Mouse (Mus musculus) embryonic facial prominence, embryonic 13.5 days (tissue): ENCODE measurements around the gene Fnbp1l. TPM values are rescaled to one million over a fixed set of nuclear protein-coding genes. Genes with fewer than 3 reads are reported as not detected.

Experiments
- ATAC-seq: fragments of 200-750 bp; cut with Nextera tagmentation; 2 replicates; pipeline ENCODE4 v1.8.0; 2017; ENCODE audit warnings: low read depth; ENCODE audit not compliant: insufficient number of reproducible peaks, insufficient read depth, low FRiP score, low TSS enrichment
- H3K27ac ChIP-seq: fragments of 300-500 bp; sonication (generic); 2 replicates; pipeline ENCODE4 v1.5.1; 2015; ENCODE audit warnings: moderate library complexity, mild to moderate bottlenecking, inconsistent platforms
- H3K27me3 ChIP-seq: fragments of 300-500 bp; sonication (generic); 2 replicates; pipeline ENCODE4 v1.6.1; 2015; ENCODE audit warnings: mild to moderate bottlenecking, inconsistent platforms
- H3K36me3 ChIP-seq: fragments of 300-500 bp; sonication (generic); 2 replicates; pipeline ENCODE4 v1.6.1; 2015; ENCODE audit warnings: mild to moderate bottlenecking, inconsistent platforms
- H3K4me1 ChIP-seq: fragments of 300-500 bp; sonication (generic); 2 replicates; pipeline ENCODE4 v1.6.1; 2015; ENCODE audit warnings: inconsistent platforms
- H3K4me2 ChIP-seq: fragments of 300-500 bp; sonication (generic); 2 replicates; pipeline ENCODE4 v1.6.1; 2015; ENCODE audit warnings: moderate library complexity, mild to moderate bottlenecking, inconsistent platforms
- H3K4me3 ChIP-seq: fragments of 300-500 bp; sonication (generic); 2 replicates; pipeline ENCODE4 v1.5.1; 2015; ENCODE audit warnings: mild to moderate bottlenecking, inconsistent platforms
- H3K9ac ChIP-seq: fragments of 300-500 bp; sonication (generic); 2 replicates; pipeline ENCODE4 v1.6.1; 2015; ENCODE audit warnings: mild to moderate bottlenecking, inconsistent platforms
- H3K9me3 ChIP-seq: fragments of 300-500 bp; sonication (generic); 2 replicates; pipeline ENCODE4 v1.6.1; 2016; ENCODE audit warnings: inconsistent platforms
- WGBS: fragments of 180-500 bp; shearing (Covaris S2); methylation state at CpG from one replicate; pipeline ENCODE4 v1.1.7; 2015; ENCODE audit warnings: mixed read lengths; 5-methylcytosine and 5-hydroxymethylcytosine counted together
- polyA plus RNA-seq: library from polyadenylated mRNA; unstranded; fragments of >200 nt; fragmentation: Nextera tagmentation; extraction: Ambion mirVana; gene quantifications from 2 replicates; pipeline ENCODE4 v1.2.1, GENCODE M21; 2015

The Fnbp1l gene
- polyA plus RNA-seq, 1 experiment from 2014 or later, result 62.3 TPM

- Histone ChIP-seq H3K4me1 (peaks cover 36% of the 10 kb centered on the region), H3K36me3 (peaks cover 9% of the 10 kb centered on the region; the same call in 1 of the 2 replicates), H3K27ac (no peak overlapping the region), H3K27me3 (peaks cover 3% of the 10 kb centered on the region; the same call in 1 of the 2 replicates), H3K4me3 (no peak overlapping the region), H3K9ac (no peak overlapping the region), H3K4me2 (no peak overlapping the region), H3K9me3 (no peaks in the 10 kb centered on the region)
- 47% methylated on average over 11 of the region's 11 CpGs for WGBS
- no peak for ATAC-seq
These were observed 109.8 kb downstream of the Fnbp1l start for GRCm38 (mm10) chr3:122509534-122510239.

DNA sequence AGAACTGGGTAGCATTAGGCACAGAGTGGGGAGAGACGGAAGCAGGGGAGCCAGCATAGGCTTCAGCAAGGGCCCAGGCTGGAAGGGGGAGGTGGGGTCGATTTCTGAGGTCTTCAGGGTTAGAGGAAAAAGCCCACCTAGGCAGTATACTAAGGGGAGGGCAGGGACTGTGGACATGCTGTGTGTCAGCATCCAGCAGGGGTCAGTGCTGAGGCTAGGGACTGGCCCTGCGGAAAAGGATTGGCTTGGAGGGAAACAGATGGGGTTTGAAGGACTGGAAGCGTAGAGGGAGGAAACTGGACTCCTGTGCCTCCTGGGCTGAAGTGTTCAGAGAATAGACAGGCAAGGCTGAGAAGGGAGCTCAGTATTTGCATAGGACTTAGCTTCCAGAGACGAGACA, 110.4 kb downstream of the Fnbp1l start:
- H3K4me2 ChIP-seq, result no peak overlapping the region
- ATAC-seq, result no peak; the same call in 1 of the 2 replicates
- no peak overlapping the region for H3K4me3 ChIP-seq
- H3K9ac ChIP-seq, result no peak overlapping the region
- H3K4me1 ChIP-seq, result peaks cover 40% of the 10 kb centered on the region
- H3K27ac ChIP-seq, result no peak overlapping the region; the same call in 1 of the 2 replicates
- 27% methylated on average over 5 of the region's 5 CpGs for WGBS
- H3K27me3 ChIP-seq, result peaks cover 3% of the 10 kb centered on the region; the same call in 1 of the 2 replicates
- H3K9me3 ChIP-seq, result no peaks in the 10 kb centered on the region
- H3K36me3 ChIP-seq, result peaks cover 9% of the 10 kb centered on the region; the same call in 1 of the 2 replicates

- no peak for ATAC-seq
- Histone ChIP-seq H3K4me3 (no peak overlapping the region), H3K36me3 (peaks cover 6% of the 10 kb centered on the region; the same call in 1 of the 2 replicates), H3K27ac (no peak overlapping the region), H3K9ac (no peak overlapping the region), H3K4me2 (no peak overlapping the region), H3K4me1 (peaks cover 40% of the 10 kb centered on the region), H3K27me3 (peaks cover 3% of the 10 kb centered on the region; the same call in 1 of the 2 replicates), H3K9me3 (no peaks in the 10 kb centered on the region)
- 97% methylated on average over 14 of the region's 14 CpGs for WGBS
These were observed 111.7 kb downstream of the Fnbp1l start for GRCm38 (mm10) chr3:122507826-122508225.

GRCm38 (mm10) chr3:122506343-122506916, 113.1 kb downstream of the Fnbp1l start:
- no peaks in the 10 kb centered on the region for H3K9me3 ChIP-seq
- ATAC-seq, result no peak
- no peak overlapping the region for H3K27ac ChIP-seq
- H3K36me3 ChIP-seq, result no peaks in the 10 kb centered on the region
- H3K4me3 ChIP-seq, result no peak overlapping the region
- peaks cover 3% of the 10 kb centered on the region; the same call in 1 of the 2 replicates for H3K27me3 ChIP-seq
- peaks cover 39% of the 10 kb centered on the region for H3K4me1 ChIP-seq
- H3K4me2 ChIP-seq, result no peak overlapping the region
- WGBS, result 54% methylated on average over 10 of the region's 10 CpGs
- H3K9ac ChIP-seq, result no peak overlapping the region

DNA sequence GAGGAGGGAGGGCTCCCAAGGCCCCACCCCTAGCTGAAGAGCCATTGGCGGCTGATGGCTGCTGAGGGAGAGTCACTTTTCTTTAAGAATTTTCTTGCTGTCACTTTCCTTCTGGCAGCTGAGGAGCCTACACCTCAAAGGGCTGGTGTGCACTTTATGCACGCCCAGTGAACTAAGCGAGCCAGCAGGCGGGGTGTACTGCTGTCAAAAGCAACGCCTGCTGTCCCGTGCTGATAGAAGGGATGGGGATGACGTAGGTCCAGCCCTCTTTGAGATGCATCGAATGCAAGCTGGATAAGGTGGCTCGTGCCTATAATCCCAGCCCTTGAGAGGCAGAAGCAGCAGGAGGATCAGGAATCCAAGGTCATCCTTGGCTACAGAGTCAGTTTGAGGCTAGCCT, 118.6 kb downstream of the Fnbp1l start:
- Histone ChIP-seq H3K9me3 (no peaks in the 10 kb centered on the region), H3K9ac (no peak overlapping the region), H3K36me3 (no peaks in the 10 kb centered on the region), H3K4me2 (no peak overlapping the region), H3K4me1 (peaks cover 36% of the 10 kb centered on the region), H3K27ac (no peak overlapping the region), H3K4me3 (no peak overlapping the region), H3K27me3 (peaks cover 7% of the 10 kb centered on the region; the same call in 1 of the 2 replicates)
- 93% methylated on average over 9 of the region's 9 CpGs for WGBS
- no peak for ATAC-seq

DNA sequence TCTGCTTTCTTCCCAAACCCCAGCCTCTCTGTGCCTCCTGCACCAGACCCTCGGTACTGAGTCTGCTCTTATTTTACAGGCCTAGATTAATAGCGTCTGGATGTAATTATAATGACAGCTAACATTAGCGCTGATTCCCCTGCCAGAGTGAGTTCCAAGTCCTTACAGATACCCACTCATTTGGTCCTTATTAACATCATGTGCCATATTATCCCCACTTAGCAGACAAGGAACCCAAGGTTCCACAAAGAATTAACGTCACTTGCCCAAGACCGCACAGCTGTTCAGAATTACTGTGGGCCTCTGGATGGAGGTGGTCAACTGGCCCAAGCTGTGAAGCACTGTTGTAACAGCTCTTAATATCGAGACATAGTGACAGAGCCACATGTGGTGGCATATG, 119.9 kb downstream of the Fnbp1l start:
- ATAC-seq, result no peak
- Histone ChIP-seq H3K4me2 (no peak overlapping the region), H3K27ac (peak overlapping the region; percentile 61), H3K4me3 (no peak overlapping the region), H3K9ac (no peak overlapping the region), H3K9me3 (no peaks in the 10 kb centered on the region), H3K4me1 (peaks cover 38% of the 10 kb centered on the region), H3K27me3 (peaks cover 7% of the 10 kb centered on the region; the same call in 1 of the 2 replicates), H3K36me3 (no peaks in the 10 kb centered on the region)
- WGBS, result 22% methylated on average over 6 of the region's 6 CpGs

DNA sequence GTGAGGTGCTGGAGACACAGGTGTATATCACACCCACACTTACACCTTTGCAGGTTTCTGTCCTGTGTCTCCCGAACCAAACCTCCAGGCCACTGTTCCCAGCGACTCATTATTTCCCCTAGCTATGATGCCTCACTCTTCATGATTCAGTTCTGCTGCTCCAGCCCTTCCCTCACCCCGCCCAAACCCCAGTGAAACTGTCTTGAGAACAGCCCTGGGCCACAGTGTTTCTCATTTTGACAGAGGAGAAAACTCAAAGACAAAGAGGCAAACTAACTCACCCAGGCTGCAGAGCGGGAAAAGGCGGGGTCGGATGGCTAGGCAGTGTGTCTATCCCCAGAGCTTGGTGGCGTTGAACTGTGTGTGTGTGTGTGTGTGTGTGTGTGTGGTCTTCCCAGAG, 121.0 kb downstream of the Fnbp1l start:
- Histone ChIP-seq H3K9me3 (no peaks in the 10 kb centered on the region), H3K27me3 (peaks cover 15% of the 10 kb centered on the region; the same call in 1 of the 2 replicates), H3K9ac (no peak overlapping the region), H3K4me1 (peaks cover 34% of the 10 kb centered on the region), H3K4me2 (no peak overlapping the region), H3K27ac (peak overlapping the region; percentile 61; the same call in 1 of the 2 replicates), H3K36me3 (no peaks in the 10 kb centered on the region), H3K4me3 (no peak overlapping the region)
- no peak for ATAC-seq
- 61% methylated on average over 7 of the region's 7 CpGs for WGBS

DNA sequence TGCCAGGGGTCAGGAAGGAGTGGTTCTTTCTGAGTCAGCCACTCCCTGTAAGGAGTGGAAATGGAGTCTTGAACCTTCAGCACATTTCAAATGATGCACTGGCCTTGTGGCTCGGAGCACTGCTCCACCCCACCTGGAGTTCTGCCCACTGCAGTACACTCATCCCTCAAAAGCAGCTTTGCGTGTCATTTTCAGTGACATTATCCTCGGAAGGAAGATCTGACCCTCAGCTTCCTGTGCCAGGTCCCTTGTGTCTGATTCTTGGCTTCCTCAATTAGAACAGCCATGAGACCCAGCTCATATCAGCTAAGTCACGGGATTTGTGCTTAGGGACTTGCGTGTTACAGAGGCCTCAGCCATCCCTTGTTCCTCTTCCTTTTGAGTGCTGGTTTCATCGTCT, 121.6 kb downstream of the Fnbp1l start:
- peaks cover 37% of the 10 kb centered on the region for H3K4me1 ChIP-seq
- no peak for ATAC-seq
- H3K9ac ChIP-seq, result no peak overlapping the region
- H3K36me3 ChIP-seq, result no peaks in the 10 kb centered on the region
- H3K27me3 ChIP-seq, result peaks cover 15% of the 10 kb centered on the region; the same call in 1 of the 2 replicates
- H3K4me3 ChIP-seq, result no peak overlapping the region
- no peak overlapping the region for H3K27ac ChIP-seq
- H3K9me3 ChIP-seq, result no peaks in the 10 kb centered on the region
- no peak overlapping the region for H3K4me2 ChIP-seq
- 82% methylated on average over 6 of the region's 6 CpGs for WGBS

DNA sequence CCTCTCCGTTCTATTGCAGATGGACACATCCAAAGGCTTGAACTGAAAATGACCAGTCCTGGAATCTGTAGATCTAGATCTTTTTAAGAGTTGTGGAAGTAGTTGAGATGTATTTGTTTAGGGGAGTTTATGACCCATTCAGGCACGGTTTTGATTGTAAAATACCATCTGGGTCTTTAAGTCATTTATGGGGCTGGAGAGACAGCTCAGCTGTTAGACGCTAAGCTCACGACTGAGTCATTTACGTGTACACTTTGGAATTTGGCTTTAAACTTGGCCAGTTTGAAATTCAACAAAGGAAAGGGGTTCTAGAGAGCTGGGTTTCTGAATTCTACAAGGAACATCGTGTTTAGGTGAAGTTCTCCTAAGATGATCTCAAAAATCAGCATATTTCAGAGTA, 124.8 kb downstream of the Fnbp1l start:
- Histone ChIP-seq H3K36me3 (no peaks in the 10 kb centered on the region), H3K27ac (no peak overlapping the region), H3K27me3 (peaks cover 8% of the 10 kb centered on the region; the same call in 1 of the 2 replicates), H3K9me3 (no peaks in the 10 kb centered on the region), H3K9ac (no peak overlapping the region), H3K4me3 (no peak overlapping the region), H3K4me2 (no peak overlapping the region), H3K4me1 (peaks cover 41% of the 10 kb centered on the region)
- ATAC-seq, result no peak
- 81% methylated on average over 6 of the region's 6 CpGs for WGBS

GRCm38 (mm10) chr3:122492872-122493615, 126.5 kb downstream of the Fnbp1l start:
- Histone ChIP-seq H3K27me3 (peaks cover 8% of the 10 kb centered on the region; the same call in 1 of the 2 replicates), H3K9me3 (no peaks in the 10 kb centered on the region), H3K4me1 (peaks cover 30% of the 10 kb centered on the region), H3K9ac (no peak overlapping the region), H3K27ac (no peak overlapping the region), H3K36me3 (no peaks in the 10 kb centered on the region), H3K4me3 (peak overlapping the region; percentile 23), H3K4me2 (peak overlapping the region; percentile 43)
- ATAC-seq, result no peak
- WGBS, result 34% methylated on average over 21 of the region's 21 CpGs

DNA sequence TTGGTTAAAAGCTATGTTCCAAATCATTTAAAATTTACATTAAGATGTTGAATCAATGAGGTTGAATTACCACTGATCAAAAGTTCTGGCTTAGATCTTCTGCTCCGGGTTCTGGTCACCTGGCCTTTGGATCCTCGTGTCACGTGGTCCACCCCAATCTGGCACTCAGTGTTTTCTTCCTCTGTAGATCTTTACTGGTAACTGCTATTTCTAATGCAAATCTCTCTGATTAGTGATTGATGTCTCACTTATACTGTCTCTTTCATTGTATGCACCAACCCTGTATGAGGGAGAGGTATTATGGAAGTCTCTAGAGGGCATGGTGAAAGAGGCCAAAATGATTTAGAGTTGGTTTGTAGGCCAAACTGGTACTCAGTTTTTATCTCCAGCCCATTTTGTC, 127.5 kb downstream of the Fnbp1l start:
- 85% methylated on average over 3 of the region's 3 CpGs for WGBS
- ATAC-seq, result no peak
- Histone ChIP-seq H3K4me2 (no peak overlapping the region), H3K4me1 (peaks cover 34% of the 10 kb centered on the region), H3K27me3 (peaks cover 8% of the 10 kb centered on the region; the same call in 1 of the 2 replicates), H3K9me3 (no peaks in the 10 kb centered on the region), H3K4me3 (no peak overlapping the region), H3K27ac (no peak overlapping the region), H3K9ac (no peak overlapping the region), H3K36me3 (no peaks in the 10 kb centered on the region)
